Mouse (Mus musculus): ENCODE data around the gene Smim24. TPM values are rescaled to one million over a fixed set of nuclear protein-coding genes. Genes with fewer than 3 reads are reported as not detected.

Gene Smim24
- total RNA-seq, 4 experiments from 2014 or later: 1.4 to 2.4 (median 1.9) TPM

GRCm38 (mm10) chr10:81365672-81366476, 27.0 kb upstream of the Smim24 start, which contains the start of gene 4930404N11Rik:
4930404N11Rik (minus strand) TSS chr10:81365816.
- no peak for DNase-seq (ENCODE audit: low spot score)

DNA sequence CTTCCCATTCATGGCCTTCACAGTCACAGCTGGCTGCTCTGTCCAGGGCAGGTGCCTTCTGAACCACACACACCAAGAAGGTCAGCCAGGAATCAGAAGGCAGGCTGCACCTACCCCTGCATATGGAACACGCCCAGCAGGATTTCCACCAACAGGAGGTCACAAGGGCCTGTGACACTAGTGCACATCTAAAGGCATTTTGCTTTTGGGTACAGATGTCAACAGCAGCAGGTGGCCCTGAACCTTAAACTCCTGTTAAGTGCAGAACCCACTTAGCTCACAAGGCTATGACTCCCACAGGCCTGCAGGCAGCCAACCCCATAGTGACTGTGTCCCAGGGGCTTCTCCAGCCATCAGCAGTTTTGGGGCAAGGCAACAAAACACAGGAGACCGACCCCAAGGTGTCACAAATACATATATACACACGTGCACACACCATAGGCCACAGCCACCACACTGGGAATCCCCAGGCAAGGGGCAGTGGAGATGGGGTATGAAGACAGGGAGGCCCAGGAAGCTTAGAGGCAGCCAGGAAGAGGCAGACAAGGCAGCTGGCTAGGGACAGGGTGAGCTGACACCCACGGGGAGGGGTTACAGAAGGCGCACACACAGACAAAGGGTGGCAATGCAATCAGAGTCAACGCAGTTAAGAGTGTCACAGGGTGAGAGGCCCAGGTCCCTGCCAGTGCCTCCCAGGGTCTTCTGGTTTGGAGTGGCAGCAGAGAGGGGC, 26.2 kb upstream of the Smim24 start:
- DNase-seq (ENCODE audit: low spot score): no peak

- DNase-seq (ENCODE audit: low spot score): no peak
Observed at GRCm38 (mm10) chr10:81367207-81367495, 25.7 kb upstream of the Smim24 start.

- DNase-seq (ENCODE audit: low spot score): no peak
Observed at GRCm38 (mm10) chr10:81375322-81375721, 17.5 kb upstream of the Smim24 start.

DNA sequence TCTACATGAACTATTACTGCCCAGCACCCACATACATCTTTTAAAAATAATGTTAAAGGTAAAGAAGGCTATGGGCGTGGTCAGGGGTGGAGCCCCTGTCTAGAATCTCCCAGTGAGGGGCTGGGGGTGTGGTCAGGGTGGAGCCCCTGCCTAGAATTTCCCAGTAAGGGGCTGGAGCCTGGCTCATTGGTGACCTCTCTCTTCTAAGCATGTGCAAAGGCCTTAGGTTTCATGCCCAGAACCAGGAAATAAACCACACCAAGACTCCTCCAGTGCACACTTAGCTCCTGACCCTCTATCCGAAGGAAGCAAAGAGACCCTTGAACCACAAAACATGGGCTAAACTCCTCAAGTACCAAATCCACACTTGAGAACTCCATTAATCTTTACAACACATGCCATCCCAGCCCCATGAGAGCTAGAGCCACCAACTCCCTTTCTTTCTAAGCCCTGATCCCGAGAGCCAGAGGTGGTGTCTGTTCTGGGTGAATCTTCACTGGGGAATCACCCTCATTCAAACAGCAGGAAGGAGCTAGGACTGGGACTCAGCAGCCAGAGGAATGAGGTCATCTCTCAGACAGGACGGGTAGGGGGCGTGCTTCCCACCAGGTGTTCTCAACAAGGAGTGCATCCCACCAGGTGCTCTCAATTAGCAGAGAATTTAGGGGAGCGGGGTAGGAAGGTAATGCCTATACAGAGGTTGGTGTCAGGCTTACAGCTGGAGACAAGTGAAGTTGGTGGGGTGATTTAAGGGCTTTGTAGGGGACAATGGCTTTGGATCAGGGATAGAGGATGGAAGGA, 16.1 kb upstream of the Smim24 start:
- no peak for DNase-seq (ENCODE audit: low spot score)

DNA sequence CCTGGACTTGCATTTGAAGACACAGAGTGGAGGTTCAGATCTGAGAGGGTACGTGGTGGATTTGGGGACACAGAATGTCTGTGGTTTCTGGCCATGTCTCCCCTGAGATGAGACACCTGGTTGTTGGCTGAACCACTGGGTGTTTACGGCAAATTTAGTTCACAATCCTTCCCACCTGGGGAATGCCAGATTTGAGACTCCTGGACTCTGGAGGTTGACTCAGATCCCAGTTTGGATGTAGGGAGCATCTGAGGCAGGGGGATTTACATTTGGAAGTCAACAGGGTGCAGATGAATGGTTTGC, 15.5 kb upstream of the Smim24 start:
- no peak for DNase-seq (ENCODE audit: low spot score)

DNA sequence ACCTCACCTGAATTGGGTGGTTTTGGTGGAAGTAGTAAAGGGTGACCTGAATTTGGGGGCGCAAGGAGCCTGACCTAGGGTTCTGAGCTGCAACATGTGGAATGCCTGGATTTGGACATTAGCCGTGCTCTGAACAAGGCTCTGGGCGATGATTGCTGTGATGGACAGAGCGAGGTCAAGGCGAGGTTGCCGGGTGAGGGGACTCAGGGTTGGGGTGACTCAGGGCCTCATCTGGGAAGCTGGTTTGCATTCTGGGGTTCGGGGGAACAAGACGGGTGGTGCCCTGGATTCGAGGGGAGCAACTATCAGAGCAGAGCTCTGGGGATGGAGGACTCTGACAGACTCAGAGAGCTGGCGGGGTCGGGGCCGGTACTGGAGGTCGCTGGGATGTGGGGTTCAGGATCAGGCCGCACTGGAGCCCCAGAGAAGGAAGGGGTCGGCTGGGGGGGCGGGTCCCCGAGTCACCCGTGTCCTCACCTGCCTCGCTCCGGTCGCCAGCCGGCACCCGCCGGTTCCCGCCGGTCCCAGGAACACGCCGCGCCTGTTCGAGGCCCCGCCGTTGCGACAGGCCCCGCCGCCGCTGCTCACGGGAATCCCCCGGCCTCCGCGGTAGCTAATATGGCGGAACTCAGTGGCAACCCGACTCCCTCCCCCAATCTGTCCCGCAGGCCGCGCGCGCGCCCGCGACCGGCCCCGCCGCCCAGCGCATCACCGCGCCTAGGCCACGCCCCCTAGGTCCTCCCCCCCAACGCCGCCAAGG, 14.9 kb upstream of the Smim24 start, which contains the start of gene Fzr1:
Gene Fzr1 (minus strand): TSS at position 724 of the 760 bp plus-strand sequence.
- no peak for DNase-seq (ENCODE audit: low spot score)

GRCm38 (mm10) chr10:81378553-81379182, 14.2 kb upstream of the Smim24 start:
- DNase-seq (ENCODE audit: low spot score): peak; percentile 100

DNA sequence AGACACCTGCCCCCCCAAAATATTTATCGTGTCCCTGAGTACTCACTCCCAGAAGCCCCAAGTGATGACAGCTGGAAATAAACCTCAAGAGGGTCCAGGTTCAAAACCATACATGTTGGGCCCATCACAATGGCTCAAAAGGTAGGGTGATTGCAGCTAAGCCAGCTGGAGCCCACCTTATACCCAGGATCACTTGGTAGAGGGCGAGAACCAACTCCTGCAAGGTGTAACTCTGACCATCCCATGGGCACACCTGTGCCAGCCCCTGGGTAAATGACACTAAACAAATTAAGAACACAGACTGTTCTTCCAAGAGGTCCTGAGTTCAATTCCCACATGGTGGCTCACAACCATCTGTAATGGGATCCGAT, 13.7 kb upstream of the Smim24 start:
- DNase-seq (ENCODE audit: low spot score): no peak

- no peak for DNase-seq (ENCODE audit: low spot score)
Observed at GRCm38 (mm10) chr10:81379809-81380378, 13.0 kb upstream of the Smim24 start.

- no peak for DNase-seq (ENCODE audit: low spot score)
Observed at GRCm38 (mm10) chr10:81382039-81382438, 10.8 kb upstream of the Smim24 start.

DNA sequence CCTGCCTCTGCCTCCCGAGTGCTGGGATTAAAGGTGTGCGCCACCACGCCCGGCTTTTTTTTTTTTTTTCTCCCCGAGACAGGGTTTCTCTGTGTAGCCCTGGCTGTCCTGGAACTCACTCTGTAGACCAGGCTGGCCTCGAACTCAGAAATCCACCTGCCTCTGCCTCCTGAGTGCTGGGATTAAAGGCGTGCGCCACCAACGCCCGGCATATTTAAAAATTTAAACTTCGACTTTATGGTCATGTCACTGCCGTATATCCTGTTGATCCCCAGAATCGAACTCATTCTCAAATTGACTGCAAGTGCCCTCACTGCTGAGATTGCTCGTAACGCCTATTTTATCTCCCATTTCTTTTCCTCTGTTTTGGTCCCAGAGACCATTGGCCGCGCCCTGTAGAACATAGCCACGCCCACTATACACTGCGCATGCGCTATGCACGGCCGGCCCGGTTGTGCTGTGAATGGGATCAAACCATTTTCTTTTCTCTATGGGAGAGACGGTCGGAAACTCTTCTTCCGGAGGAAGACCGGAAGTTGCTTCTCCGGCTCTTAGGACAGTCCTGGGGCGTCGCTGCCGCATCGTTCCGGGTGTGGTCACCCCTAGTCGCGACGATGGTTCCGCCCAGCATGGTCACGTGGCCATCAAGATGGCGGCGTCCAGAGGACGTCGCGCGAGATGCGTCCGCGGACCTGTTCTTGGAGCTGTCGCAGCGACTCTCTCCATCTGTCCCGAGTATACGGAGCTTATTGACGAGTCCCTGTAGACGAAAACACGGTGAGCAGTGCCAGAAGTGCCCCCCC, 8.8 kb upstream of the Smim24 start, which contains the start of the genes Dohh and Gm48551:
Gene Dohh (plus strand): TSS at position 627 of the 803 bp plus-strand sequence.
Gene Gm48551 (plus strand): TSS at position 665 of the 803 bp plus-strand sequence.
- peak; percentile 99 for DNase-seq (ENCODE audit: low spot score)

DNA sequence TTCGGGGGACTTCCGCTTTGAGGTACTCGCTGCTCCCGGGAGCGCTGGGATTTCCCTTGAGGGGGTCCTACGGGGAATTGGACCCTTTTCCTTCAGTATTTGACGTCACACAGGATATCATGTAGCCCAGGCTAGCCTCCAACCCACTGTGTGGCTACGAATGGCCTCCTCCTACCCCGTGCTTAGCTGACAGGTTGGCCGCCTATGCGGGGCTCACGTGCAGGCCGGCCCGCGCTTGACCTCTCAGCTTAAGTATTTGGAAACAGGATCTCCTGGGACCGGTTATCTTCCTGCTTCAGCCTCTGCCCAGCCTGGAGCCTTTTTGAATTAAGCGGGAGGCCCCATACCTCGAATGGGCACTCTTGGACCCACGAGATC, 8.3 kb upstream of the Smim24 start:
- no peak for DNase-seq (ENCODE audit: low spot score)

DNA sequence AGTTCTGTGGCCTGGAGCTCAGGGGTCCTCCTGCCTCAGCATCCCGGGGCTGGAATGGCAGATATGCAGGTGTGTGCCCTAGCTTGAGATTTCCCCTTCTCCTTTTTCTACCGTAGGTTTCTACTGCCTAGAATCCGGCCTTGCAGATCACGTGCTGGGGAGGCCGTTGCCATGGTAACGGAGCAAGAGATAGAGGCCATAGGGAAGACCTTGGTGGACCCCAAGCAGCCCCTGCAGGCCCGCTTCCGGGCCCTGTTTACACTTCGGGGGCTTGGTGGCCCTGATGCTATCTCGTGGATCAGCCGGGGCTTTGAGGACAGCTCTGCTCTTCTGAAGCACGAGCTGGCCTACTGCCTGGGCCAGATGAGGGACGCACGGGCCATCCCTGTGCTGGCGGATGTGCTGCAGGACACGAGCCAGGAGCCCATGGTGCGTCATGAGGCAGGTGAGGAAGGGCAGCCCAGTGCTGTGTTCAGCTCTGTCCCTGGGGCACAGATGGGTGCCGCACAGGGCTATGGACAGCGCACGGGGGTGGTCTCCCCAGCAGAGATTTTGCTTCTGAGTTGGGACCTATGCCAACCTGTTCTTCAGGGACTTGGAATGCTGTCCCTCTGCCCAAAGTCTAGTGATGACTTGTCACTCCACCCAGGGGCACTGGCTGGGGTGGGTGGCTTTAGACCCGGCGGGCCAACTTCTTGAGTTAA, 7.1 kb upstream of the Smim24 start:
- no peak for DNase-seq (ENCODE audit: low spot score)

- DNase-seq (ENCODE audit: low spot score): no peak
Observed at GRCm38 (mm10) chr10:81387716-81388115, 5.1 kb upstream of the Smim24 start.

GRCm38 (mm10) chr10:81388505-81389055, 4.3 kb upstream of the Smim24 start, which contains the start of gene Gm48552:
Gm48552 (plus strand) TSS chr10:81389005.
- no peak for DNase-seq (ENCODE audit: low spot score)

GRCm38 (mm10) chr10:81389373-81389772, 3.5 kb upstream of the Smim24 start:
- no peak for DNase-seq (ENCODE audit: low spot score)

DNA sequence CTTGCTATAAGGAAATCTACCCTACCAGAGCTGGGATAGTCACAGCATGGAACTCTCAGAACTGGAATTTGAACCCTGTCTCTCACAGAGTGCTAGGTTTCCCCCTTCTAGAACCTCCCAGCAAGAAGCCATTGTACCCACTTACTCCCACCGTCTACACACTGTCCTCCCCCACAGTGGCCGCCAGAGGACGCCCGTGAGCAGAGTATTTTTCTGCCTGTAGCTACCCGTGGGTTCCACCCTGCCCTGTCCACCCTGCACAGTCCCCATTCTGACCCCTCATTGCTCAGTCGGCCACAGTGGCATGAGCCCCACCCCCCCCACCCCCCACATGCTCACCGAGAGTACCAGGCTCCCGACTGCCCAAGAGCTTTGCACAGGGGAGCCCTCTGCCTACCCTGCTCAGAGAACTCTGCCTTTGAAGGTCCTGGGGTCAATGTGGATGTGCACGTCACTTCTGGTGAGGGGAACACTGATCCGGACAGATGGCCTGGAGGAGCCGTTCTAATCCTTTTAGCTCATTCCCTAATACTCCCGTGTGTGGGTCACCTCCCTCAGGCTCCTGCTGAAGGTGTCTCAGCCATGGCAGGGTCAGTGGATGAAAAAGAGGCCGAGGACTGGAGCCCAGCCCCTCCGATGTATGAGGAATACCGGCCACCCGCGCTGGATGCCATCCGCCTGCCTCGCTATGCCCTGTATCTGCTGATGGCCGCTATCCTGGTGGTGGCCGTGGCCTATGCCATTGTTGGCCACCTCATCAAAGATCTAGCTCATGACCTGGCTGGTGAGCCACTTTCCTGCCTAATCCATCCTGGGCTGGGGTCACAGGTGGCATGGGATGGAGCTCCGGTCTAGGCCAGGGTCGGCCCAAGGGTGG, 2.8 kb upstream of the Smim24 start:
- DNase-seq (ENCODE audit: low spot score): peak; percentile 75
